ENCODE assay signal across 9 mouse cellular contexts in genomic region chr2:83722936-83723335, GRCm38 (mm10). TPM values are rescaled to one million over a fixed set of nuclear protein-coding genes. Genes with fewer than 3 reads are reported as not detected.
DNase-seq lines count a peak whose midpoint lies in the region; ATAC-seq and TF ChIP-seq lines count a peak whose summit lies in the region.
"Had no signal": no experiment of that assay in that cellular context is flagged by ENCODE, and none has a peak within 500 bp of the region (broad histone marks: within the 10 kb centered on the region; RNA-seq: fewer than 3 reads in every experiment).

No protein-coding gene starts in this region.

- H3K4me1 ChIP-seq in kidney, adult 2 months (ENCODE audit: control insufficient read depth, insufficient read depth, low read length): peaks cover 17% of the 10 kb centered on the region
- H3K4me1 ChIP-seq in limb, embryonic 12.5 days (replicated peaks): peaks cover 18% of the 10 kb centered on the region

- no peak for DNase-seq in kidney, adult 2 months
- DNase-seq in kidney, adult 9 months: no peak
- peak; percentile 14 for DNase-seq in A20 (ENCODE audit: low read depth, low spot score)
- DNase-seq in layer of hippocampus, postnatal 25 days (ENCODE audit: extremely low spot score in 1 of 2, low spot score in 1 of 2): no peak
- DNase-seq in testis, postnatal 14 days (ENCODE audit: low spot score): no peak
- DNase-seq: embryo, embryonic 11 days; kidney, adult 18-20 months had no signal

- H3K4me2 ChIP-seq in limb, embryonic 12.5 days: peak overlapping the region; percentile 69

- no peaks in the 10 kb centered on the region for H3K36me3 ChIP-seq in kidney, adult 2 months (ENCODE audit: control insufficient read depth, insufficient read depth, low read length)
- no peaks in the 10 kb centered on the region for H3K36me3 ChIP-seq in limb, embryonic 12.5 days

- TF ChIP-seq POLR2A in kidney, adult 2 months (IDR thresholded peaks at IDR 0.05; ENCODE audit: low read depth, low read length): no peak

- H3K9me3 ChIP-seq in limb, embryonic 12.5 days: no peaks in the 10 kb centered on the region

- H3K27ac ChIP-seq in kidney, adult 2 months (ENCODE audit: insufficient read depth, low read depth, low read length): peak overlapping the region; percentile 38; the same call in 1 of the 2 replicates
- H3K27ac ChIP-seq in limb, embryonic 12.5 days: peak overlapping the region; percentile 97; the same call in 1 of the 2 replicates

- 0 out of 2 replicates have a peak overlapping the region, but pooled peaks have one; percentile 28 for H3K9ac ChIP-seq in limb, embryonic 12.5 days (replicated peaks)

- ATAC-seq in CD4-positive, CD25-positive, alpha-beta regulatory T cell, adult 4 months: peak; percentile 25
- ATAC-seq in limb, embryonic 12.5 days (ENCODE audit: insufficient number of reproducible peaks, insufficient read depth, low FRiP score, low TSS enrichment, low read depth): no peak

- no peaks in the 10 kb centered on the region for H3K27me3 ChIP-seq in kidney, adult 2 months (replicated peaks; ENCODE audit: control insufficient read depth, insufficient read depth, low read length)
- H3K27me3 ChIP-seq in limb, embryonic 12.5 days: no peaks in the 10 kb centered on the region

- no peak for TF ChIP-seq CTCF in kidney, adult 2 months (conservative IDR thresholded peaks at IDR 0.05; ENCODE audit: insufficient read depth, insufficient read length, low read depth, low read length)

- H3K4me3 ChIP-seq in kidney, adult 2 months (ENCODE audit: insufficient read depth, low read depth, low read length): no peak overlapping the region
- no peak overlapping the region for H3K4me3 ChIP-seq in limb, embryonic 12.5 days (replicated peaks)

RNA-seq across cellular contexts. Expression of gene Itgav, which starts 1.3 kb away (rescaled TPM):
- polyA plus RNA-seq in kidney, adult 2 months (2012; rRNA removed): 75.4 and 75.9 TPM in 2 replicates
- 10 to 100 TPM; 46.8 to 71.6 TPM for polyA plus RNA-seq in CD4-positive, CD25-positive, alpha-beta regulatory T cell, adult 4 months (2017; shearing (Covaris generic))
- polyA plus RNA-seq in limb, embryonic 12.5 days (2016; fragmentation: Nextera tagmentation; extraction: Ambion mirVana): 74.0 and 78.7 TPM in 2 replicates
- total RNA-seq in layer of hippocampus, postnatal 25 days (2021): 10 to 100 TPM; 47.7 to 56.4 TPM
